Mouse (Mus musculus): ENCODE results near the gene Osbpl11.

- no peak for TF ChIP-seq CTCF (IDR thresholded peaks at IDR 0.05; ENCODE audit: extremely low read depth, insufficient read depth, insufficient read length, insufficient replicate concordance)
- TF ChIP-seq POLR2A (IDR thresholded peaks at IDR 0.05; ENCODE audit: low read depth, low read length), result no peak
Observed at GRCm38 (mm10) chr16:33288536-33288935, 103.7 kb downstream of the Osbpl11 start.

Measured in spleen, adult 2 months (tissue).